Comparison of ENCODE assay signal across 11 mouse cellular contexts in the genomic region with DNA sequence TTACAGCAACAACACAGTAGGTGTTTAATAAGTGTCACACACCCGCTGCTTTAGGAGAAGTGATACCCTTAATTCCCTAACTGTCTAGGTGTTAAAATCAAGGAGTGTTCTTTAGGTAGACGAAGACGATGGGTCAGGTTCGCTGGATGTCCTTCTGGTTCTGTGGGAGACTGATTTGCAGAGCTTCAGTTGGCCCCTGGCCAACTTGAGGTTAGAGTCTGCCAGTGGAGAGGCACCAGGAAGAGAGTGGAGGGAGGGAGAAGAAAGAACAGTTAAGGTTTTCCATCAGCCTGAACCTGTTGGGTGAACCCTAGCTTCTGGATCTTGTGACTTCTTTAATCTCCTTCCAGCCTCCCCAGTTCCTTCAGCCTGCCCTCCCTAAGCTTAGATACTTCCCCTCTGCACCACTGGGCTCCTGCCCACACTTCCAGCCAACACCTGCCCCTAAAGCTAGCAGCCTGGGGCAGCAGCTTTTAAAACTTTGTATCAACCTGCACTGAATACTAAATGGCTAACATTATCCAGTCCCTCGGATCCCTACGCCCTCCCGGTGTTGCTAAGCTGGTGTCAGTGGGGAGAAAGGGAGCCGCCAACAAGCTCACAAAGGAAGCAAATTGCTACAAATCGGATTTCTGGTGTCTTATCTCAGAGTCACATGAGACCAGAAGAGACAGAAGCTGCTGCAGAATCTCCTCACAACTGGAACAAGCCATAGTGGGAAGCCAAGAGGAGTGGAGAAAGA.
A peak's percentile ranks its signal among the peaks of the same experiment; 100 is the strongest.
DNase-seq lines count a peak whose midpoint lies in the region; ATAC-seq and TF ChIP-seq lines count a peak whose summit lies in the region.
"Had no signal": no experiment of that assay in that cellular context is flagged by ENCODE, and none has a peak within 500 bp of the region (broad histone marks: within the 10 kb centered on the region; RNA-seq: fewer than 3 reads in every experiment).

No protein-coding gene starts in this region.

- H3K9ac ChIP-seq in heart, embryonic 14.5 days (ENCODE audit: low read length) = no peak overlapping the region
- 0 out of 2 replicates have a peak overlapping the region, but pooled peaks have one; percentile 7 for H3K9ac ChIP-seq in lung, embryonic 16.5 days (ENCODE audit: low read length)
- H3K9ac ChIP-seq: liver, embryonic 13.5 days had no signal

- H3K4me2 ChIP-seq in heart, embryonic 14.5 days (ENCODE audit: low read length) = no peak overlapping the region
- H3K4me2 ChIP-seq in lung, embryonic 16.5 days (ENCODE audit: low read depth, low read length) = no peak overlapping the region
- H3K4me2 ChIP-seq: liver, embryonic 13.5 days had no signal

- no peaks in the 10 kb centered on the region for H3K27me3 ChIP-seq in heart, embryonic 14.5 days (ENCODE audit: control insufficient read depth, insufficient read depth, low read length)
- no peaks in the 10 kb centered on the region for H3K27me3 ChIP-seq in lung, embryonic 16.5 days (ENCODE audit: control insufficient read depth, insufficient read depth, low read depth, low read length)

- H3K36me3 ChIP-seq in heart, embryonic 14.5 days (ENCODE audit: control insufficient read depth, insufficient read depth, low read length) = no peaks in the 10 kb centered on the region
- H3K36me3 ChIP-seq in lung, embryonic 16.5 days (ENCODE audit: control insufficient read depth, insufficient read depth, low read length) = no peaks in the 10 kb centered on the region
- H3K36me3 ChIP-seq: limb, embryonic 10.5 days; liver, embryonic 13.5 days had no signal

- TF ChIP-seq POLR2A in brain, embryonic 14.5 days (IDR thresholded peaks at IDR 0.05; ENCODE audit: borderline replicate concordance, extremely low read depth, insufficient read depth, insufficient read length, poor library complexity, severe bottlenecking) = no peak

- peaks cover 9% of the 10 kb centered on the region in 2 experiments for H3K4me1 ChIP-seq in heart, embryonic 14.5 days (ENCODE audit: control insufficient read depth in 2 of 2, insufficient read depth in 2 of 2, low read length in 2 of 2)
- H3K4me1 ChIP-seq in lung, embryonic 16.5 days (replicated peaks; ENCODE audit: control insufficient read depth, insufficient read depth, low read length) = 0 out of 2 replicates have a peak, but pooled peaks cover 3% of the 10 kb centered on the region
- H3K4me1 ChIP-seq: limb, embryonic 10.5 days had no signal

- TF ChIP-seq CTCF in brain, embryonic 14.5 days (IDR thresholded peaks at IDR 0.05; ENCODE audit: borderline replicate concordance, extremely low read depth, insufficient read depth, insufficient read length) = no peak
- no peak for TF ChIP-seq CTCF in gastrocnemius, adult 2 months (IDR thresholded peaks at IDR 0.05)

- peak; percentile 44 to 52 for DNase-seq in cerebellum, postnatal 10 days
- DNase-seq in cerebellum, adult 11-12 months = no peak
- DNase-seq in heart, postnatal 25 days (ENCODE audit: low spot score) = no peak
- DNase-seq in lung, postnatal 4 days = no peak
- DNase-seq in brain, embryonic 14.5 days (ENCODE audit: low read depth) = peak; percentile 31
- no peak for DNase-seq in gastrocnemius, adult 2 months
- DNase-seq: cerebellum, adult 8-10 months; liver, embryonic 13.5 days had no signal

- no peak overlapping the region for H3K4me3 ChIP-seq in heart, embryonic 14.5 days (ENCODE audit: control insufficient read depth in 1 of 2, insufficient read depth in 1 of 2, low read depth in 1 of 2, low read length in 2 of 2)
- H3K4me3 ChIP-seq in lung, embryonic 16.5 days (ENCODE audit: low read length) = no peak overlapping the region
- no peak overlapping the region for H3K4me3 ChIP-seq in gastrocnemius, adult 2 months
- H3K4me3 ChIP-seq: limb, embryonic 10.5 days; liver, embryonic 13.5 days had no signal

- no peak for ATAC-seq in heart, embryonic 14.5 days (ENCODE audit: insufficient number of reproducible peaks, insufficient read depth, low FRiP score, low read depth)
- ATAC-seq in lung, embryonic 16.5 days (ENCODE audit: low read depth) = no peak

- 29% methylated on average over 9 of the region's 9 CpGs for WGBS in heart, embryonic 14.5 days
- WGBS in lung, embryonic 16.5 days = 37% methylated on average over 9 of the region's 9 CpGs

- H3K9me3 ChIP-seq in heart, embryonic 14.5 days (ENCODE audit: control insufficient read depth, low read length) = no peaks in the 10 kb centered on the region
- H3K9me3 ChIP-seq in lung, embryonic 16.5 days (ENCODE audit: control insufficient read depth, low read length) = no peaks in the 10 kb centered on the region
- H3K9me3 ChIP-seq: limb, embryonic 10.5 days; liver, embryonic 13.5 days had no signal

- H3K27ac ChIP-seq in heart, embryonic 14.5 days (replicated peaks in 1 of 2; ENCODE audit: control insufficient read depth in 1 of 2, insufficient read depth in 1 of 2, low read depth in 2 of 2, low read length in 2 of 2) = peak overlapping the region; percentile 24 to 68; a peak in 2 of 4 replicates
- H3K27ac ChIP-seq in lung, embryonic 16.5 days (ENCODE audit: low read length) = no peak overlapping the region
- no peak overlapping the region for H3K27ac ChIP-seq in gastrocnemius, adult 2 months
- H3K27ac ChIP-seq: limb, embryonic 10.5 days; liver, embryonic 13.5 days had no signal

- intact Hi-C loops in heart, postnatal 25 days (cut with DNase I) = no loop called here
- intact Hi-C loops in gastrocnemius, adult 2 months (cut with DNase I) = no loop called here

Comparison
In these comparisons a context has a peak if more than half of its experiments do, and no peak if none do; other contexts are left out.
1. DNase-seq: peak in cerebellum, postnatal 10 days (2 of 2) and brain, embryonic 14.5 days (single experiment); none in cerebellum, adult 11-12 months (single experiment), heart, postnatal 25 days (single experiment), lung, postnatal 4 days (0 of 2) and gastrocnemius, adult 2 months (single experiment).
2. H3K27ac ChIP-seq: peak in heart, embryonic 14.5 days (2 of 2); none in lung, embryonic 16.5 days (single experiment) and gastrocnemius, adult 2 months (single experiment).